Mouse (Mus musculus) erythroblast, adult 5-6 weeks (primary cell): ENCODE results near the gene Lrguk. TPM values are rescaled to one million over a fixed set of nuclear protein-coding genes. Genes with fewer than 3 reads are reported as not detected.

ENCODE experiments used
- ATAC-seq: replicated peaks from 2 replicates; pipeline ENCODE4 v1.8.0; 2016; ENCODE audit warnings: moderate number of reproducible peaks, mild to moderate bottlenecking, moderate TSS enrichment, inconsistent platforms; ENCODE audit not compliant: poor library complexity, low FRiP score, severe bottlenecking
- total RNA-seq, 2 experiments: library from RNA; stranded (forward) in 1 of 2; stranded (reverse) in 1 of 2; fragments of 150-400 nt in 1 of 2; fragments of 200-764, 138-1000 nt in 1 of 2; gene quantifications; 2 replicates each; pipeline versions ENCODE4 v1.2.3 to v1.2.4; 2015 to 2017; ENCODE audit warnings: low replicate concordance in 2 of 2

Gene Lrguk
- total RNA-seq, 2 experiments from 2014 or later = 0.19 TPM; not detected in 1

- ATAC-seq = no peak
These were observed 103.1 kb downstream of the Lrguk start for GRCm38 (mm10) chr6:34132391-34132790.

- no peak for ATAC-seq
These were observed 109.1 kb downstream of the Lrguk start for GRCm38 (mm10) chr6:34138366-34138765.

- ATAC-seq = no peak
These were observed 113.7 kb downstream of the Lrguk start for GRCm38 (mm10) chr6:34142931-34143330.

GRCm38 (mm10) chr6:34146042-34146441, 116.8 kb downstream of the Lrguk start:
- no peak for ATAC-seq

- ATAC-seq = no peak
These were observed 118.8 kb downstream of the Lrguk start for GRCm38 (mm10) chr6:34148021-34148420.

- no peak for ATAC-seq
These were observed 119.4 kb downstream of the Lrguk start for GRCm38 (mm10) chr6:34148639-34149038.

GRCm38 (mm10) chr6:34149066-34149465, 119.8 kb downstream of the Lrguk start:
- ATAC-seq = no peak

- ATAC-seq = no peak
These were observed 120.6 kb downstream of the Lrguk start for GRCm38 (mm10) chr6:34149821-34150220.

GRCm38 (mm10) chr6:34153069-34154052, 124.1 kb downstream of the Lrguk start:
- ATAC-seq = no peak

- ATAC-seq = no peak
These were observed 125.0 kb downstream of the Lrguk start for GRCm38 (mm10) chr6:34154202-34154601.

- peak; percentile 73 for ATAC-seq
These were observed 126.0 kb downstream of the Lrguk start for GRCm38 (mm10) chr6:34155137-34155804.

- ATAC-seq = no peak
These were observed 126.8 kb downstream of the Lrguk start for GRCm38 (mm10) chr6:34156057-34156456.

- peak; percentile 89 for ATAC-seq
These were observed 127.8 kb downstream of the Lrguk start for GRCm38 (mm10) chr6:34156841-34157748.

GRCm38 (mm10) chr6:34159998-34160815, 131.0 kb downstream of the Lrguk start:
- ATAC-seq = no peak

- no peak for ATAC-seq
These were observed 131.6 kb downstream of the Lrguk start for GRCm38 (mm10) chr6:34160816-34161310.

GRCm38 (mm10) chr6:34161511-34161910, 132.3 kb downstream of the Lrguk start:
- no peak for ATAC-seq

- no peak for ATAC-seq
These were observed 133.4 kb downstream of the Lrguk start for GRCm38 (mm10) chr6:34162607-34163006.

- no peak for ATAC-seq
These were observed 133.8 kb downstream of the Lrguk start for GRCm38 (mm10) chr6:34163014-34163413.

GRCm38 (mm10) chr6:34168834-34169233, 139.6 kb downstream of the Lrguk start:
- no peak for ATAC-seq
